ENCODE assay signal across 22 mouse cellular contexts in the genomic region with DNA sequence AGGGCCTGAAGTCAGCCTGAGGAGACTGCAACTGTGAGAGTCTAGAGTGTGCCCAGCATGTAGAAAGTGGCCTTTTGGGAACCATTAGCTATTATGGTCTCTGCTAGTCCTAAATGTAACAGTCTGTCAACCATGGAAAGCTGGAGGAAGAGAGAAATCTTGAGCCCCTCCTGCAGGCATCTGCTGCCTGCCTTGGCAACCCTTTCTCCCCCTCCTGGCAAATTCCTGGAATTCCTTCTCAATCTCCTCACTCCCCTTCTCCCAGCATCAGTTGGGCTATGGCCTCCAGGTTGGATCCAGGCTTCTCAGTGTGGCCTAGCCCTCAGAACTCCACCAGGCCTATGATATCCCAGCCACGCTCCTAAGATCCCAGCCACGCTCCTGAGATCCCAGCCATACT. TPM values are rescaled to one million over a fixed set of nuclear protein-coding genes. Genes with fewer than 3 reads are reported as not detected.
DNase-seq lines count a peak whose midpoint lies in the region; ATAC-seq lines count a peak whose summit lies in the region.
"Had no signal": no experiment of that assay in that cellular context is flagged by ENCODE, and none has a peak within 500 bp of the region (broad histone marks: within the 10 kb centered on the region; RNA-seq: fewer than 3 reads in every experiment).

No protein-coding gene starts in this region.

- H3K9me3 ChIP-seq in heart, embryonic 10.5 days = no peaks in the 10 kb centered on the region
- peaks cover 5% of the 10 kb centered on the region; the same call in 1 of the 2 replicates for H3K9me3 ChIP-seq in embryonic facial prominence, embryonic 10.5 days
- 0 out of 2 replicates have a peak, but pooled peaks cover 6% of the 10 kb centered on the region for H3K9me3 ChIP-seq in limb, embryonic 12.5 days
- H3K9me3 ChIP-seq in intestine, embryonic 16.5 days (ENCODE audit: control insufficient read depth, low read length) = no peaks in the 10 kb centered on the region
- H3K9me3 ChIP-seq: stomach, embryonic 15.5 days had no signal

- 0 out of 2 replicates have a peak overlapping the region, but pooled peaks have one; percentile 27 for H3K9ac ChIP-seq in limb, embryonic 12.5 days (replicated peaks)
- no peak overlapping the region for H3K9ac ChIP-seq in intestine, embryonic 16.5 days (ENCODE audit: low read depth, low read length)
- H3K9ac ChIP-seq: stomach, embryonic 15.5 days had no signal

- H3K27ac ChIP-seq in heart, embryonic 10.5 days = peak overlapping the region; percentile 72; the same call in 1 of the 2 replicates
- peak overlapping the region; percentile 76 for H3K27ac ChIP-seq in embryonic facial prominence, embryonic 10.5 days (replicated peaks)
- peak overlapping the region; percentile 77 for H3K27ac ChIP-seq in limb, embryonic 12.5 days
- no peak overlapping the region for H3K27ac ChIP-seq in intestine, embryonic 16.5 days (ENCODE audit: low read length)
- H3K27ac ChIP-seq: left cerebral cortex, adult 2 months; stomach, embryonic 15.5 days had no signal

- 0 out of 2 replicates have a peak, but pooled peaks have one; percentile 33 for ATAC-seq in limb, embryonic 12.5 days (ENCODE audit: insufficient number of reproducible peaks, insufficient read depth, low FRiP score, low TSS enrichment, low read depth)
- ATAC-seq in intestine, embryonic 16.5 days = no peak
- ATAC-seq: forebrain, embryonic 14.5 days had no signal

- H3K36me3 ChIP-seq in heart, embryonic 10.5 days = no peaks in the 10 kb centered on the region
- no peaks in the 10 kb centered on the region for H3K36me3 ChIP-seq in embryonic facial prominence, embryonic 10.5 days (replicated peaks)
- no peaks in the 10 kb centered on the region for H3K36me3 ChIP-seq in limb, embryonic 12.5 days
- H3K36me3 ChIP-seq in intestine, embryonic 16.5 days (ENCODE audit: control insufficient read depth, insufficient read depth, low read length) = no peaks in the 10 kb centered on the region
- H3K36me3 ChIP-seq: stomach, embryonic 15.5 days had no signal

- DNase-seq in heart, embryonic 10.5 days (ENCODE audit: low spot score) = no peak
- no peak for DNase-seq in heart, adult 11 months
- DNase-seq in 3T3-L1 (ENCODE audit: low read depth, low spot score) = peak; percentile 69
- no peak for DNase-seq in embryonic facial prominence, embryonic 10.5 days (ENCODE audit: low spot score)
- DNase-seq in frontal cortex, postnatal 10 days (ENCODE audit: low spot score in 2 of 2) = no peak
- no peak for DNase-seq in spleen, adult 12 weeks (ENCODE audit: low spot score)
- DNase-seq: adrenal gland, postnatal 14 days; cerebellum, adult 2 months; gastrocnemius, postnatal 25 days; heart, postnatal 4 days; lung, adult 2 months; right cerebral cortex, adult 18-20 months; spleen, adult 18-20 months had no signal

- no peak overlapping the region for H3K4me3 ChIP-seq in heart, embryonic 10.5 days
- no peak overlapping the region for H3K4me3 ChIP-seq in embryonic facial prominence, embryonic 10.5 days
- no peak overlapping the region for H3K4me3 ChIP-seq in limb, embryonic 12.5 days (replicated peaks)
- no peak overlapping the region for H3K4me3 ChIP-seq in intestine, embryonic 16.5 days (ENCODE audit: low read length)
- H3K4me3 ChIP-seq: left cerebral cortex, adult 2 months; megakaryocyte, embryonic 14.5 days; stomach, embryonic 15.5 days had no signal

- H3K4me2 ChIP-seq in limb, embryonic 12.5 days = no peak overlapping the region; the same call in 1 of the 2 replicates
- no peak overlapping the region for H3K4me2 ChIP-seq in intestine, embryonic 16.5 days (ENCODE audit: low read depth, low read length)
- H3K4me2 ChIP-seq: heart, embryonic 11.5 days; stomach, embryonic 15.5 days had no signal

- peaks cover 2% of the 10 kb centered on the region; the same call in 1 of the 2 replicates for H3K27me3 ChIP-seq in heart, embryonic 10.5 days (ENCODE audit: insufficient read depth, poor library complexity, severe bottlenecking)
- no peaks in the 10 kb centered on the region for H3K27me3 ChIP-seq in embryonic facial prominence, embryonic 10.5 days (replicated peaks; ENCODE audit: low read depth, poor library complexity, severe bottlenecking)
- H3K27me3 ChIP-seq in limb, embryonic 12.5 days = no peaks in the 10 kb centered on the region
- no peaks in the 10 kb centered on the region for H3K27me3 ChIP-seq in intestine, embryonic 16.5 days (replicated peaks; ENCODE audit: control insufficient read depth, insufficient read depth, low read length)
- H3K27me3 ChIP-seq: stomach, embryonic 15.5 days had no signal

- H3K4me1 ChIP-seq in heart, embryonic 10.5 days = peaks cover 24% of the 10 kb centered on the region
- peaks cover 29% of the 10 kb centered on the region for H3K4me1 ChIP-seq in embryonic facial prominence, embryonic 10.5 days
- peaks cover 22% of the 10 kb centered on the region for H3K4me1 ChIP-seq in limb, embryonic 12.5 days (replicated peaks)
- H3K4me1 ChIP-seq in intestine, embryonic 16.5 days (ENCODE audit: control insufficient read depth, insufficient read depth, low read length) = 0 out of 2 replicates have a peak, but pooled peaks cover 3% of the 10 kb centered on the region
- H3K4me1 ChIP-seq: megakaryocyte, embryonic 14.5 days had no signal

- 53% methylated on average over 2 of the region's 2 CpGs for WGBS in heart, embryonic 10.5 days
- 75% methylated on average over 2 of the region's 2 CpGs for WGBS in embryonic facial prominence, embryonic 10.5 days
- whole genome bisulfite sequencing in limb, embryonic 12.5 days = 67% methylated on average over 2 of the region's 2 CpGs
- 73% methylated on average over 2 of the region's 2 CpGs for WGBS in intestine, embryonic 16.5 days

RNA-seq across cellular contexts. Expression of a gene that starts 25.1 kb away (rescaled TPM):
- polyA plus RNA-seq in heart, embryonic 10.5 days (2016; fragmentation: Nextera tagmentation; extraction: Ambion mirVana) = not detected in 2 replicates
- not detected in 2 replicates for polyA plus RNA-seq in embryonic facial prominence, embryonic 10.5 days (2016; fragmentation: Nextera tagmentation; extraction: Ambion mirVana)
- polyA plus RNA-seq in limb, embryonic 12.5 days (2016; fragmentation: Nextera tagmentation; extraction: Ambion mirVana) = 0.16 TPM in 1 of 2 replicates, not detected in the other
- polyA plus RNA-seq in intestine, embryonic 16.5 days (2015; fragmentation: Nextera tagmentation; extraction: Ambion mirVana) = not detected in 2 replicates
- polyA plus RNA-seq: cerebellum, adult 2 months; forebrain, embryonic 14.5 days; heart, embryonic 11.5 days; kidney, embryonic 14.5 days; liver, adult 2 months; lung, adult 2 months; stomach, embryonic 15.5 days had no signal

RNA-seq across cellular contexts. Expression of a gene that starts 43.6 kb away (rescaled TPM):
- polyA plus RNA-seq in heart, embryonic 10.5 days (2016; fragmentation: Nextera tagmentation; extraction: Ambion mirVana) = 3.8 and 4.1 TPM in 2 replicates
- polyA plus RNA-seq in embryonic facial prominence, embryonic 10.5 days (2016; fragmentation: Nextera tagmentation; extraction: Ambion mirVana) = 2.3 and 2.6 TPM in 2 replicates
- 5.0 and 5.6 TPM in 2 replicates for polyA plus RNA-seq in limb, embryonic 12.5 days (2016; fragmentation: Nextera tagmentation; extraction: Ambion mirVana)
- 4.2 and 4.4 TPM in 2 replicates for polyA plus RNA-seq in intestine, embryonic 16.5 days (2015; fragmentation: Nextera tagmentation; extraction: Ambion mirVana)

RNA-seq across cellular contexts. Expression of a gene that starts 59.8 kb away (rescaled TPM):
- 0.08 TPM in 1 of 2 replicates, not detected in the other for polyA plus RNA-seq in heart, embryonic 10.5 days (2016; fragmentation: Nextera tagmentation; extraction: Ambion mirVana)
- polyA plus RNA-seq in embryonic facial prominence, embryonic 10.5 days (2016; fragmentation: Nextera tagmentation; extraction: Ambion mirVana) = 0.77 and 1.7 TPM in 2 replicates
- 1.6 and 2.6 TPM in 2 replicates for polyA plus RNA-seq in limb, embryonic 12.5 days (2016; fragmentation: Nextera tagmentation; extraction: Ambion mirVana)
- not detected in 2 replicates for polyA plus RNA-seq in intestine, embryonic 16.5 days (2015; fragmentation: Nextera tagmentation; extraction: Ambion mirVana)
- polyA plus RNA-seq: cerebellum, adult 2 months; heart, embryonic 11.5 days; kidney, embryonic 14.5 days; liver, adult 2 months had no signal
